Mouse (Mus musculus) thymus, adult 2 months (tissue): ENCODE data around the gene Gm20388.

Experiments
- CTCF ChIP-seq: fragments of 200-500 bp; IDR thresholded peaks from 2 replicates; pipeline ENCODE4 v1.5.1; 2012; ENCODE audit warnings: mild to moderate bottlenecking, control low read depth, low read length, moderate library complexity, borderline replicate concordance; ENCODE audit not compliant: control insufficient read depth, poor library complexity, insufficient read depth; ENCODE audit errors: extremely low read depth
- POLR2A ChIP-seq: fragments of 200-500 bp; IDR thresholded peaks from 2 replicates; pipeline ENCODE4 v1.6.1; 2012; ENCODE audit warnings: mild to moderate bottlenecking, low read length, control low read depth, moderate library complexity; ENCODE audit not compliant: control insufficient read depth, poor library complexity, insufficient read depth; ENCODE audit errors: extremely low read depth

DNA sequence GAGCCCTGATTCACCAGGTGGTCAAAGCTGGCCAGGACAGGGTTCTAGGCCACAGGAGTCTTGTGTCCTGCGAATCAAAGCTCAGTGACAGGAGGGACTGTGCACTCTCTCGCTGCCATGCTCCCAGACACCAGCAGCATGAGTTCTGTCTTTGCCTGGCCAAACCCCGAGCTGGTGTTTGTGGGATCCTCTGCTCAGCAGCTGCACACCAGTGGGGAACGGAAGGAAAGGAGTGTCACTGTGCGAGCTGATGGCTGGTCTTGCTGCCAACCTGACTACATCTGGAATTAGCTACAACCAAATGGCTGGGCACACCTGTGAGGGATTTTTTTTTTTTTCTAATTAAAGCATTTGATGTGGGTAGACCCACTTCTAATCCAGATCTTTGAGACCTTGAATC, 2560.1 kb downstream of the Gm20388 start:
- no peak for TF ChIP-seq CTCF
- no peak for TF ChIP-seq POLR2A
